Comparison of ENCODE assay signal across 8 mouse cellular contexts in the genomic region with DNA sequence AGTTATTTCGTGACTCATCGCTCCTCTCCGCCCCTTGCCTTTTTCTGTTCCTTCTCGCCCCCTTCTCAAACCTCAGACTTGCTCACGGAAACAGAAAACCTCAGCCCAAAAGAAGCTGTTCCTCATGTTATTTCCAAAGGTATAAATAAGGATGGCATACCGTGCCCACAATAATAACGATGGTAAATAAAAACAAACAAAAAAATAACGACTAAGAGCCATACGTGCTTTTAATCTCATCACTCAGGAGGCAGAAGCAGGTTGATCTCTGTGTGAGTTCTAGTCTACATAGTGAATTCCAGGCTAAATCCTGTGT. TPM values are rescaled to one million over a fixed set of nuclear protein-coding genes. Genes with fewer than 3 reads are reported as not detected.
DNase-seq lines count a peak whose midpoint lies in the region; ATAC-seq and TF ChIP-seq lines count a peak whose summit lies in the region.

No protein-coding gene starts in this region.

- ATAC-seq in kidney, embryonic 16.5 days (ENCODE audit: low FRiP score, low TSS enrichment), result no peak
- no peak for ATAC-seq in hindbrain, embryonic 16.5 days
- no peak for ATAC-seq in midbrain, postnatal 0 days (ENCODE audit: low FRiP score)

- H3K36me3 ChIP-seq in kidney, embryonic 16.5 days (ENCODE audit: insufficient read depth, low read length), result no peaks in the 10 kb centered on the region
- H3K36me3 ChIP-seq in hindbrain, embryonic 16.5 days (ENCODE audit: control insufficient read depth, insufficient read depth, low read length), result no peaks in the 10 kb centered on the region
- no peaks in the 10 kb centered on the region for H3K36me3 ChIP-seq in midbrain, postnatal 0 days (ENCODE audit: insufficient read depth, low read length)

- no peak for TF ChIP-seq POLR2A in cortical plate, adult 2 months (IDR thresholded peaks at IDR 0.05; ENCODE audit: extremely low read depth, insufficient read depth, low read length)

- TF ChIP-seq CTCF in cortical plate, adult 2 months (IDR thresholded peaks at IDR 0.05; ENCODE audit: extremely low read depth, insufficient read depth, low read length), result no peak
- no peak for TF ChIP-seq CTCF in midbrain, postnatal 0 days (IDR thresholded peaks at IDR 0.05)

- 18% methylated on average over 9 of the region's 9 CpGs for WGBS in kidney, embryonic 16.5 days
- WGBS in hindbrain, embryonic 16.5 days, result 15% methylated on average over 9 of the region's 9 CpGs
- 8% methylated on average over 9 of the region's 9 CpGs for WGBS in midbrain, postnatal 0 days

- H3K4me1 ChIP-seq in kidney, embryonic 16.5 days (ENCODE audit: insufficient read depth, low read length), result no peaks in the 10 kb centered on the region
- no peaks in the 10 kb centered on the region; the same call in 1 of the 2 replicates for H3K4me1 ChIP-seq in cortical plate, adult 2 months (ENCODE audit: control insufficient read depth, insufficient read depth, low read length)
- H3K4me1 ChIP-seq in hindbrain, embryonic 16.5 days (ENCODE audit: control insufficient read depth, insufficient read depth, low read depth, low read length), result no peaks in the 10 kb centered on the region; the same call in 1 of the 2 replicates
- 0 out of 2 replicates have a peak, but pooled peaks cover 2% of the 10 kb centered on the region for H3K4me1 ChIP-seq in midbrain, postnatal 0 days (ENCODE audit: insufficient read depth, low read length)

- H3K4me2 ChIP-seq in kidney, embryonic 16.5 days (replicated peaks; ENCODE audit: low read depth, low read length), result peak overlapping the region; percentile 64
- peak overlapping the region; percentile 62 for H3K4me2 ChIP-seq in hindbrain, embryonic 16.5 days (ENCODE audit: low read length)
- H3K4me2 ChIP-seq in midbrain, postnatal 0 days (ENCODE audit: low read depth, low read length, poor library complexity, severe bottlenecking), result peak overlapping the region; percentile 48

- peak overlapping the region; percentile 32 for H3K9ac ChIP-seq in kidney, embryonic 16.5 days (replicated peaks; ENCODE audit: low read length)
- H3K9ac ChIP-seq in hindbrain, embryonic 16.5 days (ENCODE audit: low read depth, low read length), result peak overlapping the region; percentile 62
- H3K9ac ChIP-seq in midbrain, postnatal 0 days (replicated peaks; ENCODE audit: low read length, poor library complexity, severe bottlenecking), result peak overlapping the region; percentile 54

- H3K9me3 ChIP-seq in kidney, embryonic 16.5 days (ENCODE audit: low read length), result no peaks in the 10 kb centered on the region
- no peaks in the 10 kb centered on the region for H3K9me3 ChIP-seq in hindbrain, embryonic 16.5 days (ENCODE audit: control insufficient read depth, low read length)
- H3K9me3 ChIP-seq in midbrain, postnatal 0 days (ENCODE audit: low read length), result no peaks in the 10 kb centered on the region

- H3K27ac ChIP-seq in kidney, embryonic 16.5 days (ENCODE audit: low read length), result no peak overlapping the region
- peak overlapping the region; percentile 18; the same call in 1 of the 2 replicates for H3K27ac ChIP-seq in cortical plate, adult 2 months (ENCODE audit: insufficient read depth, low read length)
- peak overlapping the region; percentile 67 for H3K27ac ChIP-seq in hindbrain, embryonic 16.5 days (ENCODE audit: low read depth, low read length)
- H3K27ac ChIP-seq in midbrain, postnatal 0 days (ENCODE audit: low read depth, low read length), result peak overlapping the region; percentile 76

- peak overlapping the region; percentile 66 for H3K4me3 ChIP-seq in kidney, embryonic 16.5 days (ENCODE audit: low read length)
- peak overlapping the region; percentile 42 for H3K4me3 ChIP-seq in cortical plate, adult 2 months (ENCODE audit: insufficient read depth, low read length)
- H3K4me3 ChIP-seq in hindbrain, embryonic 16.5 days (ENCODE audit: low read length), result peak overlapping the region; percentile 50
- H3K4me3 ChIP-seq in midbrain, postnatal 0 days (ENCODE audit: low read depth, low read length), result peak overlapping the region; percentile 44

- DNase-seq in kidney, adult 11 months, result no peak
- DNase-seq in midbrain, postnatal 0 days (ENCODE audit: low spot score), result no peak
- DNase-seq in adrenal gland, adult 18-20 months (ENCODE audit: low spot score in 2 of 2), result no peak
- DNase-seq in spleen, postnatal 10 days (ENCODE audit: low spot score in 2 of 2), result no peak
- no peak for DNase-seq in left cerebral cortex, postnatal 10 days (ENCODE audit: extremely low spot score in 1 of 2, low spot score in 2 of 2)

- no peaks in the 10 kb centered on the region for H3K27me3 ChIP-seq in kidney, embryonic 16.5 days (ENCODE audit: insufficient read depth, low read length)
- H3K27me3 ChIP-seq in hindbrain, embryonic 16.5 days (replicated peaks; ENCODE audit: control insufficient read depth, insufficient read depth, low read length), result no peaks in the 10 kb centered on the region
- H3K27me3 ChIP-seq in midbrain, postnatal 0 days (ENCODE audit: insufficient read depth, low read length), result no peaks in the 10 kb centered on the region

- intact Hi-C loops in left cerebral cortex, postnatal 10 days (cut with DNase I), result loop anchor here (1.0 to 5.0 kb wide), 3 partner anchors 102 to 362 kb away; partner anchors contain the start of genes Fam192a and Rspry1

RNA-seq across cellular contexts. Expression of gene Pllp, which starts 8.5 kb away (rescaled TPM):
- polyA plus RNA-seq in kidney, embryonic 16.5 days (2015; fragmentation: Nextera tagmentation; extraction: Ambion mirVana), result 19.6 and 20.8 TPM in 2 replicates
- 165 and 190 TPM in 2 replicates for polyA plus RNA-seq in cortical plate, adult 2 months (2012; rRNA removed)
- polyA plus RNA-seq in hindbrain, embryonic 16.5 days (2015; fragmentation: Nextera tagmentation; extraction: Ambion mirVana), result 3.5 and 8.1 TPM in 2 replicates
- total RNA-seq in midbrain, postnatal 0 days (2014; rRNA removed), result 8.4 and 9.8 TPM in 2 replicates
- polyA plus RNA-seq in midbrain, postnatal 0 days (2015; fragmentation: Nextera tagmentation; extraction: Ambion mirVana), result 8.6 and 10.5 TPM in 2 replicates
- total RNA-seq in adrenal gland, adult 18-20 months (2021), result under 1 TPM; 0.46 to 0.93 TPM
- 10 to 100 TPM; 19.5 to 25.3 TPM for total RNA-seq in left cerebral cortex, postnatal 10 days (2021)

RNA-seq across cellular contexts. Expression of gene Arl2bp, which starts 38.2 kb away (rescaled TPM):
- polyA plus RNA-seq in kidney, embryonic 16.5 days (2015; fragmentation: Nextera tagmentation; extraction: Ambion mirVana), result 133 and 135 TPM in 2 replicates
- 234 and 235 TPM in 2 replicates for polyA plus RNA-seq in cortical plate, adult 2 months (2012; rRNA removed)
- 179 and 191 TPM in 2 replicates for polyA plus RNA-seq in hindbrain, embryonic 16.5 days (2015; fragmentation: Nextera tagmentation; extraction: Ambion mirVana)
- 146 and 246 TPM in 2 replicates for total RNA-seq in midbrain, postnatal 0 days (2014; rRNA removed)
- polyA plus RNA-seq in midbrain, postnatal 0 days (2015; fragmentation: Nextera tagmentation; extraction: Ambion mirVana), result 180 and 187 TPM in 2 replicates
- total RNA-seq in adrenal gland, adult 18-20 months (2021), result 10 to 100 TPM; 60.6 to 66.6 TPM
- total RNA-seq in left cerebral cortex, postnatal 10 days (2021), result 100 to 1,000 TPM; 149 to 156 TPM

RNA-seq across cellular contexts. Expression of gene Ccl22, which starts 40.8 kb away (rescaled TPM):
- polyA plus RNA-seq in kidney, embryonic 16.5 days (2015; fragmentation: Nextera tagmentation; extraction: Ambion mirVana), result not detected in 2 replicates
- polyA plus RNA-seq in cortical plate, adult 2 months (2012; rRNA removed), result 0.33 and 0.34 TPM in 2 replicates
- not detected in 2 replicates for polyA plus RNA-seq in hindbrain, embryonic 16.5 days (2015; fragmentation: Nextera tagmentation; extraction: Ambion mirVana)
- total RNA-seq in midbrain, postnatal 0 days (2014; rRNA removed), result not detected in 2 replicates
- not detected in 2 replicates for polyA plus RNA-seq in midbrain, postnatal 0 days (2015; fragmentation: Nextera tagmentation; extraction: Ambion mirVana)
- under 1 TPM in 1 of 2 experiments, not detected in 1; 0.60 TPM for total RNA-seq in adrenal gland, adult 18-20 months (2021)
- under 1 TPM; 0.15 to 0.26 TPM for total RNA-seq in left cerebral cortex, postnatal 10 days (2021)
